Mouse (Mus musculus): Measurements from ENCODE around the gene Rbks. TPM values are rescaled to one million over a fixed set of nuclear protein-coding genes. Genes with fewer than 3 reads are reported as not detected.

The Rbks gene
- total RNA-seq, 2 experiments from 2014 or later, result 22.9 to 28.9 TPM

- peak; percentile 33; the same call in 1 of the 2 replicates for ATAC-seq (replicated peaks; ENCODE audit: poor library complexity, severe bottlenecking)
Observed at GRCm38 (mm10) chr5:31628555-31628954, 68.9 kb downstream of the Rbks start.

GRCm38 (mm10) chr5:31627562-31628526, 69.6 kb downstream of the Rbks start:
- ATAC-seq (replicated peaks; ENCODE audit: poor library complexity, severe bottlenecking), result no peak

- no peak for ATAC-seq (replicated peaks; ENCODE audit: poor library complexity, severe bottlenecking)
Observed at GRCm38 (mm10) chr5:31627117-31627516, 70.3 kb downstream of the Rbks start.

- no peak for ATAC-seq (replicated peaks; ENCODE audit: poor library complexity, severe bottlenecking)
Observed at GRCm38 (mm10) chr5:31620326-31620725, 77.1 kb downstream of the Rbks start.

- ATAC-seq (replicated peaks; ENCODE audit: poor library complexity, severe bottlenecking), result peak; percentile 72
Observed at GRCm38 (mm10) chr5:31614339-31615025, 82.9 kb downstream of the Rbks start.

- peak; percentile 65 for ATAC-seq (replicated peaks; ENCODE audit: poor library complexity, severe bottlenecking)
Observed at GRCm38 (mm10) chr5:31613852-31614286, 83.6 kb downstream of the Rbks start.

GRCm38 (mm10) chr5:31611186-31611585, 86.2 kb downstream of the Rbks start:
- ATAC-seq (replicated peaks; ENCODE audit: poor library complexity, severe bottlenecking), result peak; percentile 41

- ATAC-seq (replicated peaks; ENCODE audit: poor library complexity, severe bottlenecking), result no peak
Observed at GRCm38 (mm10) chr5:31610376-31611086, 86.9 kb downstream of the Rbks start.

- ATAC-seq (replicated peaks; ENCODE audit: poor library complexity, severe bottlenecking), result no peak
Observed at GRCm38 (mm10) chr5:31606151-31606550, 91.3 kb downstream of the Rbks start.

- ATAC-seq (replicated peaks; ENCODE audit: poor library complexity, severe bottlenecking), result no peak
Observed at GRCm38 (mm10) chr5:31603766-31604165, 93.7 kb downstream of the Rbks start.

GRCm38 (mm10) chr5:31602377-31602776, 95.0 kb downstream of the Rbks start:
- ATAC-seq (replicated peaks; ENCODE audit: poor library complexity, severe bottlenecking), result peak; percentile 94

- no peak for ATAC-seq (replicated peaks; ENCODE audit: poor library complexity, severe bottlenecking)
Observed at GRCm38 (mm10) chr5:31601162-31601722, 96.2 kb downstream of the Rbks start.

GRCm38 (mm10) chr5:31599161-31599560, 98.3 kb downstream of the Rbks start:
- 0 out of 2 replicates have a peak, but pooled peaks have one; percentile 11 for ATAC-seq (replicated peaks; ENCODE audit: poor library complexity, severe bottlenecking)

GRCm38 (mm10) chr5:31598579-31598978, 98.8 kb downstream of the Rbks start:
- ATAC-seq (replicated peaks; ENCODE audit: poor library complexity, severe bottlenecking), result no peak

GRCm38 (mm10) chr5:31598121-31598520, 99.3 kb downstream of the Rbks start:
- no peak for ATAC-seq (replicated peaks; ENCODE audit: poor library complexity, severe bottlenecking)

GRCm38 (mm10) chr5:31597430-31597944, 99.9 kb downstream of the Rbks start:
- no peak for ATAC-seq (replicated peaks; ENCODE audit: poor library complexity, severe bottlenecking)

- peak; percentile 61 for ATAC-seq (replicated peaks; ENCODE audit: poor library complexity, severe bottlenecking)
Observed at GRCm38 (mm10) chr5:31596481-31597429, 100.7 kb downstream of the Rbks start, which contains the start of gene Mrpl33. Gene Mrpl33 (plus strand): TSS chr5:31596935.

- ATAC-seq (replicated peaks; ENCODE audit: poor library complexity, severe bottlenecking), result no peak
Observed at GRCm38 (mm10) chr5:31595868-31596267, 101.6 kb downstream of the Rbks start.

GRCm38 (mm10) chr5:31591122-31591521, 106.3 kb downstream of the Rbks start:
- no peak for ATAC-seq (replicated peaks; ENCODE audit: poor library complexity, severe bottlenecking)

Data from granulocyte monocyte progenitor cell, adult 5-6 weeks (primary cell).